Mouse (Mus musculus): Measurements from ENCODE around the gene Vmn1r44.

DNA sequence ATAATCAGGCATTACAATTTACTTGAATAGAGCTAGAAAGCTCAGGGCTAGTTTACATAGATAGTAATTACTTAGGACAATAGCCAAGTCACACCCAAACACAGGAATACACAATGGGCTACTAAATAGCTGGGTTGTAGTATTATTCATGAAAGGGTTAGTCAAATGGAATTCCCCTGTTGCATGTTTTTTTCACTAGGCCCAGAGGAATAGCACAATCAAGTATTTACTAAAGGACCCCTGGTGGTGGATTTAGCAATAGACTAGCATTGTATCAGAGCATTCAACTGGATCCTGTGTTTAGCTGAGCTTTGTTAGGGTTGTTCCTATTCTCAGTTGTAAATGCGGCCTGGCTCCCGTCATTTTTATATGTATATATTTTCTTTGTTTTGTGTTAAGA lies 15.5 kb upstream of the Vmn1r44 start:
- TF ChIP-seq EP300 (IDR thresholded peaks at IDR 0.05; ENCODE audit: low read depth) (no peak), CTCF (IDR thresholded peaks at IDR 0.05; ENCODE audit: low read depth) (no peak)
